Mouse (Mus musculus) thymus, adult 2 months (tissue): ENCODE results near the gene Mei1. TPM values are rescaled to one million over a fixed set of nuclear protein-coding genes. Genes with fewer than 3 reads are reported as not detected.

Experiments used
- DNase-seq: peaks from one replicate; pipeline ENCODE4 v3.0.0; 2021
- H3K27ac ChIP-seq: fragments of 200-500 bp; 2 replicates; pipeline ENCODE4 v1.5.1; 2012; ENCODE audit warnings: low read length, control low read depth; ENCODE audit not compliant: control insufficient read depth, insufficient read depth
- H3K27me3 ChIP-seq: fragments of 200-500 bp; 2 replicates; pipeline ENCODE4 v1.6.1; 2012; ENCODE audit warnings: mild to moderate bottlenecking, low read length, moderate library complexity, mixed read lengths; ENCODE audit not compliant: control insufficient read depth, insufficient read depth
- H3K36me3 ChIP-seq: fragments of 200-500 bp; 2 replicates; pipeline ENCODE4 v1.6.1; 2012; ENCODE audit warnings: mild to moderate bottlenecking, low read length, moderate library complexity; ENCODE audit not compliant: control insufficient read depth, insufficient read depth
- H3K4me1 ChIP-seq: fragments of 200-500 bp; replicated peaks from 2 replicates; pipeline ENCODE4 v1.6.1; 2012; ENCODE audit warnings: low read length; ENCODE audit not compliant: control insufficient read depth, insufficient read depth
- H3K4me3 ChIP-seq: fragments of 200-500 bp; 2 replicates; pipeline ENCODE4 v1.5.1; 2012; ENCODE audit warnings: mild to moderate bottlenecking, low read length, control low read depth, moderate library complexity; ENCODE audit not compliant: control insufficient read depth, insufficient read depth
- CTCF ChIP-seq: fragments of 200-500 bp; IDR thresholded peaks from 2 replicates; pipeline ENCODE4 v1.5.1; 2012; ENCODE audit warnings: mild to moderate bottlenecking, control low read depth, low read length, moderate library complexity, borderline replicate concordance; ENCODE audit not compliant: control insufficient read depth, poor library complexity, insufficient read depth; ENCODE audit errors: extremely low read depth
- POLR2A ChIP-seq: fragments of 200-500 bp; IDR thresholded peaks from 2 replicates; pipeline ENCODE4 v1.6.1; 2012; ENCODE audit warnings: mild to moderate bottlenecking, low read length, control low read depth, moderate library complexity; ENCODE audit not compliant: control insufficient read depth, poor library complexity, insufficient read depth; ENCODE audit errors: extremely low read depth
- WGBS: fragments of 180-500 bp; shearing (Covaris S2); methylation state at CpG from one replicate; pipeline ENCODE4 v1.1.7; 2018; 5-methylcytosine and 5-hydroxymethylcytosine counted together
- polyA plus RNA-seq: library from polyadenylated mRNA; depleted of rRNA; stranded (reverse); fragments of >200 nt; gene quantifications from 2 replicates; pipeline ENCODE4 v1.2.3, GENCODE M21; 2012; rRNA removed

The Mei1 gene
- polyA plus RNA-seq, 1 experiment: 0.11 TPM

- H3K4me3 ChIP-seq: no peak overlapping the region
- WGBS: 95% methylated on average over 36 of the region's 36 CpGs
- H3K27ac ChIP-seq: no peak overlapping the region
- TF ChIP-seq CTCF: no peak
- no peak for TF ChIP-seq POLR2A
- peaks cover 23% of the 10 kb centered on the region for H3K4me1 ChIP-seq
- peaks cover 44% of the 10 kb centered on the region for H3K36me3 ChIP-seq
- DNase-seq: no peak
- H3K27me3 ChIP-seq: no peaks in the 10 kb centered on the region
These were observed 100.9 kb downstream of the Mei1 start for GRCm38 (mm10) chr15:82170437-82171377.

GRCm38 (mm10) chr15:82172648-82173047 lies 102.9 kb downstream of the Mei1 start:
- 97% methylated on average over 8 of the region's 8 CpGs for WGBS
- Histone ChIP-seq H3K27ac (no peak overlapping the region), H3K4me3 (no peak overlapping the region), H3K27me3 (no peaks in the 10 kb centered on the region), H3K4me1 (peaks cover 10% of the 10 kb centered on the region), H3K36me3 (peaks cover 60% of the 10 kb centered on the region)
- DNase-seq: no peak
- TF ChIP-seq CTCF: no peak
- TF ChIP-seq POLR2A: no peak

- 97% methylated on average over 9 of the region's 9 CpGs for WGBS
- H3K27ac ChIP-seq: no peak overlapping the region
- no peak for DNase-seq
- H3K27me3 ChIP-seq: no peaks in the 10 kb centered on the region
- TF ChIP-seq POLR2A: no peak
- TF ChIP-seq CTCF: no peak
- H3K4me3 ChIP-seq: no peak overlapping the region
- H3K4me1 ChIP-seq: no peaks in the 10 kb centered on the region
- peaks cover 80% of the 10 kb centered on the region for H3K36me3 ChIP-seq
These were observed 105.3 kb downstream of the Mei1 start for GRCm38 (mm10) chr15:82175091-82175490.

Other genes with a start within 250 kb of the Mei1 start
- 64.6 and 76.1 TPM in 2 replicates for gene Tob2, start 211.2 kb upstream of the Mei1 start, polyA plus RNA-seq
- 71.7 and 87.9 TPM in 2 replicates for gene Phf5a, start 198.1 kb upstream of the Mei1 start, polyA plus RNA-seq
- gene Aco2, start 197.7 kb upstream of the Mei1 start, polyA plus RNA-seq: 342 and 377 TPM in 2 replicates
- 16.7 and 17.5 TPM in 2 replicates for gene Polr3h, start 143.8 kb upstream of the Mei1 start, polyA plus RNA-seq
- gene Csdc2, start 133.2 kb upstream of the Mei1 start, polyA plus RNA-seq: 1.9 and 6.8 TPM in 2 replicates
- gene Pmm1, start 109.1 kb upstream of the Mei1 start, polyA plus RNA-seq: 64.1 and 68.7 TPM in 2 replicates
- gene 1700029P11Rik, start 89.5 kb upstream of the Mei1 start, polyA plus RNA-seq: not detected in 2 replicates
- 183 and 225 TPM in 2 replicates for gene Xrcc6, start 82.2 kb upstream of the Mei1 start, polyA plus RNA-seq
- 199 and 252 TPM in 2 replicates for gene Desi1, start 36.1 kb upstream of the Mei1 start, polyA plus RNA-seq
- gene Snu13, start 22.4 kb upstream of the Mei1 start, polyA plus RNA-seq: 122 and 134 TPM in 2 replicates
- 0.04 TPM in 1 of 2 replicates, not detected in the other for gene 4930407I10Rik, start 10.8 kb upstream of the Mei1 start, polyA plus RNA-seq
- 33.1 and 39.4 TPM in 2 replicates for gene Ccdc134, start 57.9 kb downstream of the Mei1 start, polyA plus RNA-seq
- 410 and 478 TPM in 2 replicates for gene Srebf2, start 77.2 kb downstream of the Mei1 start, polyA plus RNA-seq
- gene Shisa8, start 142.8 kb downstream of the Mei1 start, polyA plus RNA-seq: 0.93 and 1.1 TPM in 2 replicates
- 4.3 and 7.0 TPM in 2 replicates for gene Tnfrsf13c, start 154.4 kb downstream of the Mei1 start, polyA plus RNA-seq
- gene Cenpm, start 174.8 kb downstream of the Mei1 start, polyA plus RNA-seq: 44.8 and 68.0 TPM in 2 replicates
- 0.08 and 0.24 TPM in 2 replicates for gene 1500009C09Rik, start 182.4 kb downstream of the Mei1 start, polyA plus RNA-seq
- 3.4 and 4.6 TPM in 2 replicates for gene Sept3, start 204.9 kb downstream of the Mei1 start, polyA plus RNA-seq
- 0.11 and 0.14 TPM in 2 replicates for gene Wbp2nl, start 229.0 kb downstream of the Mei1 start, polyA plus RNA-seq